Mouse (Mus musculus): Measurements from ENCODE around the gene Hunk. TPM values are rescaled to one million over a fixed set of nuclear protein-coding genes. Genes with fewer than 3 reads are reported as not detected.

The Hunk gene
- polyA plus RNA-seq, 1 experiment from 2014 or later, result 4.7 TPM

- 16% methylated on average over 12 of the region's 12 CpGs for WGBS
- H3K27ac ChIP-seq (ENCODE audit: low read depth, low read length), result no peak overlapping the region
- ATAC-seq, result peak; percentile 55; the same call in 1 of the 2 replicates
- H3K4me2 ChIP-seq (ENCODE audit: low read length), result peak overlapping the region; percentile 29
- H3K9me3 ChIP-seq (ENCODE audit: control insufficient read depth, low read length), result no peaks in the 10 kb centered on the region
- H3K4me1 ChIP-seq (ENCODE audit: control insufficient read depth, insufficient read depth, low read depth, low read length), result peaks cover 4% of the 10 kb centered on the region; the same call in 1 of the 2 replicates
- H3K27me3 ChIP-seq (replicated peaks; ENCODE audit: control insufficient read depth, insufficient read depth, low read length), result no peaks in the 10 kb centered on the region
- no peak overlapping the region for H3K4me3 ChIP-seq (ENCODE audit: low read length)
- no peak overlapping the region for H3K9ac ChIP-seq (ENCODE audit: low read depth, low read length)
- H3K36me3 ChIP-seq (ENCODE audit: control insufficient read depth, insufficient read depth, low read length), result no peaks in the 10 kb centered on the region
Observed at GRCm38 (mm10) chr16:90400906-90401666, 15.3 kb downstream of the Hunk start.

GRCm38 (mm10) chr16:90402292-90402691, 16.5 kb downstream of the Hunk start:
- Histone ChIP-seq H3K27me3 (replicated peaks; ENCODE audit: control insufficient read depth, insufficient read depth, low read length) (no peaks in the 10 kb centered on the region), H3K9me3 (ENCODE audit: control insufficient read depth, low read length) (no peaks in the 10 kb centered on the region), H3K4me2 (ENCODE audit: low read length) (no peak overlapping the region), H3K36me3 (ENCODE audit: control insufficient read depth, insufficient read depth, low read length) (no peaks in the 10 kb centered on the region), H3K4me1 (ENCODE audit: control insufficient read depth, insufficient read depth, low read depth, low read length) (peaks cover 4% of the 10 kb centered on the region; the same call in 1 of the 2 replicates), H3K9ac (ENCODE audit: low read depth, low read length) (no peak overlapping the region), H3K4me3 (ENCODE audit: low read length) (no peak overlapping the region), H3K27ac (ENCODE audit: low read depth, low read length) (no peak overlapping the region)
- 77% methylated on average over 7 of the region's 7 CpGs for WGBS
- no peak for ATAC-seq

- H3K4me3 ChIP-seq (ENCODE audit: low read length), result no peak overlapping the region
- no peaks in the 10 kb centered on the region for H3K9me3 ChIP-seq (ENCODE audit: control insufficient read depth, low read length)
- ATAC-seq, result no peak
- peaks cover 9% of the 10 kb centered on the region for H3K4me1 ChIP-seq (ENCODE audit: control insufficient read depth, insufficient read depth, low read depth, low read length)
- no peak overlapping the region for H3K27ac ChIP-seq (ENCODE audit: low read depth, low read length)
- H3K36me3 ChIP-seq (ENCODE audit: control insufficient read depth, insufficient read depth, low read length), result no peaks in the 10 kb centered on the region
- H3K4me2 ChIP-seq (ENCODE audit: low read length), result no peak overlapping the region
- H3K27me3 ChIP-seq (replicated peaks; ENCODE audit: control insufficient read depth, insufficient read depth, low read length), result no peaks in the 10 kb centered on the region
- 70% methylated on average over 3 of the region's 3 CpGs for WGBS
- H3K9ac ChIP-seq (ENCODE audit: low read depth, low read length), result no peak overlapping the region
Observed at GRCm38 (mm10) chr16:90405195-90405594, 19.4 kb downstream of the Hunk start.

DNA sequence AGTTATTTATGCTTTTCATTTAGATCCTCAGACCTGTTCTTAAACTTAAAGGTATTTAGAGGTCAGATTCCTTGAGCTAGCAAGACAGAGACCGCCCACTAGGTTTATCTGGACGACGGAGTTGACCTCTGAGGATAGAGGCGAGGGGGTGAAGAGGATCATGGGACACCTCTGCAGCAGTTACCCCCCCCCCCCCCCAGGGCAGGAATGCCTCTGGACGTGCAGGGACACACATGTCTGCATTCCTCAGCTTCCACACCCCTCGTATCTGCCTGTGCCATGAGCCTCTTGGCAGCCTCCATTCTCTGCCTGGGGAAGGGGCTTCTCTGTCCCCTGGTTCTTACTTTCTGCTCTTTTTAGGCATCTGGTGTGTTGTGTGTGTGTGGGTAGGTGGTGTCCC, 19.8 kb downstream of the Hunk start:
- Histone ChIP-seq H3K27ac (ENCODE audit: low read depth, low read length) (no peak overlapping the region), H3K4me3 (ENCODE audit: low read length) (no peak overlapping the region), H3K4me1 (ENCODE audit: control insufficient read depth, insufficient read depth, low read depth, low read length) (peaks cover 9% of the 10 kb centered on the region), H3K27me3 (replicated peaks; ENCODE audit: control insufficient read depth, insufficient read depth, low read length) (no peaks in the 10 kb centered on the region), H3K36me3 (ENCODE audit: control insufficient read depth, insufficient read depth, low read length) (no peaks in the 10 kb centered on the region), H3K9ac (ENCODE audit: low read depth, low read length) (no peak overlapping the region), H3K4me2 (ENCODE audit: low read length) (no peak overlapping the region), H3K9me3 (ENCODE audit: control insufficient read depth, low read length) (no peaks in the 10 kb centered on the region)
- 64% methylated on average over 5 of the region's 6 CpGs for WGBS
- ATAC-seq, result no peak

- Histone ChIP-seq H3K27ac (ENCODE audit: low read depth, low read length) (no peak overlapping the region), H3K4me1 (ENCODE audit: control insufficient read depth, insufficient read depth, low read depth, low read length) (peaks cover 5% of the 10 kb centered on the region), H3K4me3 (ENCODE audit: low read length) (no peak overlapping the region), H3K9me3 (ENCODE audit: control insufficient read depth, low read length) (no peaks in the 10 kb centered on the region), H3K36me3 (ENCODE audit: control insufficient read depth, insufficient read depth, low read length) (no peaks in the 10 kb centered on the region), H3K9ac (ENCODE audit: low read depth, low read length) (no peak overlapping the region), H3K4me2 (ENCODE audit: low read length) (no peak overlapping the region), H3K27me3 (replicated peaks; ENCODE audit: control insufficient read depth, insufficient read depth, low read length) (no peaks in the 10 kb centered on the region)
- 17% methylated on average over 12 of the region's 12 CpGs for WGBS
- peak; percentile 60 for ATAC-seq
Observed at GRCm38 (mm10) chr16:90407541-90408289, 21.9 kb downstream of the Hunk start.

GRCm38 (mm10) chr16:90412096-90413082, 26.6 kb downstream of the Hunk start:
- H3K27me3 ChIP-seq (replicated peaks; ENCODE audit: control insufficient read depth, insufficient read depth, low read length), result no peaks in the 10 kb centered on the region
- no peaks in the 10 kb centered on the region; the same call in 1 of the 2 replicates for H3K9me3 ChIP-seq (ENCODE audit: control insufficient read depth, low read length)
- no peak overlapping the region for H3K4me2 ChIP-seq (ENCODE audit: low read length)
- H3K9ac ChIP-seq (ENCODE audit: low read depth, low read length), result no peak overlapping the region
- H3K4me1 ChIP-seq (ENCODE audit: control insufficient read depth, insufficient read depth, low read depth, low read length), result peaks cover 4% of the 10 kb centered on the region
- WGBS, result 82% methylated on average over 8 of the region's 8 CpGs
- H3K36me3 ChIP-seq (ENCODE audit: control insufficient read depth, insufficient read depth, low read length), result no peaks in the 10 kb centered on the region
- H3K27ac ChIP-seq (ENCODE audit: low read depth, low read length), result no peak overlapping the region
- H3K4me3 ChIP-seq (ENCODE audit: low read length), result no peak overlapping the region
- ATAC-seq, result no peak

DNA sequence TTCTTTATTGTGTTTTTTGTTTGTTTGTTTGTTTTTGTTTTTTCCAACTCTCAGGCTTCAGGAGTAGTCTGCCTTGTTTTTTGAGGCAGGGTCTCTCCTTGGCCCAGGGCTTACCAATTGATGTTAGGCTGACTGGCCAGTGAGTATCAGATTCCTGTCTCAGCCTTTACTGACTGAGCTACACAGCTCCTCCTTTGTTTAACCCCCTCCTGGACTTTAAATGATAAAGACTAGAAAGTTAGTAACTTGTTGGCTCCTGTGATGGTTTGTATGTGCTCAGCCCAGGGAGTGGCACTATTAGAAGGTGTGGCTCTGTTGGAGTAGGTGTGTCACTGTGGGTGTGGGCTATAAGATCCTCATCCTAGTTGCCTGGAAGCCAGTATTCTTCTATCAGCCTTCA, 30.8 kb downstream of the Hunk start:
- H3K9me3 ChIP-seq (ENCODE audit: control insufficient read depth, low read length), result no peaks in the 10 kb centered on the region; the same call in 1 of the 2 replicates
- H3K27ac ChIP-seq (ENCODE audit: low read depth, low read length), result no peak overlapping the region
- ATAC-seq, result no peak
- H3K4me2 ChIP-seq (ENCODE audit: low read length), result no peak overlapping the region
- H3K4me1 ChIP-seq (ENCODE audit: control insufficient read depth, insufficient read depth, low read depth, low read length), result peaks cover 18% of the 10 kb centered on the region
- no peaks in the 10 kb centered on the region for H3K36me3 ChIP-seq (ENCODE audit: control insufficient read depth, insufficient read depth, low read length)
- no peak overlapping the region for H3K9ac ChIP-seq (ENCODE audit: low read depth, low read length)
- H3K27me3 ChIP-seq (replicated peaks; ENCODE audit: control insufficient read depth, insufficient read depth, low read length), result no peaks in the 10 kb centered on the region
- no peak overlapping the region for H3K4me3 ChIP-seq (ENCODE audit: low read length)

- Histone ChIP-seq H3K36me3 (ENCODE audit: control insufficient read depth, insufficient read depth, low read length) (no peaks in the 10 kb centered on the region), H3K27ac (ENCODE audit: low read depth, low read length) (no peak overlapping the region), H3K4me3 (ENCODE audit: low read length) (no peak overlapping the region), H3K9ac (ENCODE audit: low read depth, low read length) (0 out of 2 replicates have a peak overlapping the region, but pooled peaks have one; percentile 24), H3K4me1 (ENCODE audit: control insufficient read depth, insufficient read depth, low read depth, low read length) (peaks cover 34% of the 10 kb centered on the region), H3K9me3 (ENCODE audit: control insufficient read depth, low read length) (no peaks in the 10 kb centered on the region), H3K27me3 (replicated peaks; ENCODE audit: control insufficient read depth, insufficient read depth, low read length) (no peaks in the 10 kb centered on the region), H3K4me2 (ENCODE audit: low read length) (no peak overlapping the region; the same call in 1 of the 2 replicates)
- ATAC-seq, result no peak; the same call in 1 of the 2 replicates
- 10% methylated on average over 12 of the region's 12 CpGs for WGBS
Observed at GRCm38 (mm10) chr16:90418661-90419060, 32.8 kb downstream of the Hunk start.

All from hindbrain, embryonic 16.5 days (tissue).